Mouse (Mus musculus) small intestine, adult 2 months (tissue): ENCODE data around the gene Ntm.

Experiments
- CTCF ChIP-seq: fragments of 200-500 bp; IDR thresholded peaks from 2 replicates; pipeline ENCODE4 v1.5.1; 2012; ENCODE audit warnings: low read depth, mild to moderate bottlenecking, control low read depth, inconsistent platforms, low read length, moderate library complexity, mixed read lengths; ENCODE audit not compliant: insufficient replicate concordance, insufficient read length; ENCODE audit errors: extremely low read depth
- POLR2A ChIP-seq: fragments of 200-500 bp; IDR thresholded peaks from 2 replicates; pipeline ENCODE4 v1.6.1; 2012; ENCODE audit warnings: low read depth, mild to moderate bottlenecking, control low read depth, inconsistent platforms, low read length, moderate library complexity

- no peak for TF ChIP-seq CTCF
- no peak for TF ChIP-seq POLR2A
These were observed 664.6 kb downstream of the Ntm start for GRCm38 (mm10) chr9:29298340-29298739.
